Comparison of ENCODE assay signal across 17 mouse cellular contexts in the genomic region with DNA sequence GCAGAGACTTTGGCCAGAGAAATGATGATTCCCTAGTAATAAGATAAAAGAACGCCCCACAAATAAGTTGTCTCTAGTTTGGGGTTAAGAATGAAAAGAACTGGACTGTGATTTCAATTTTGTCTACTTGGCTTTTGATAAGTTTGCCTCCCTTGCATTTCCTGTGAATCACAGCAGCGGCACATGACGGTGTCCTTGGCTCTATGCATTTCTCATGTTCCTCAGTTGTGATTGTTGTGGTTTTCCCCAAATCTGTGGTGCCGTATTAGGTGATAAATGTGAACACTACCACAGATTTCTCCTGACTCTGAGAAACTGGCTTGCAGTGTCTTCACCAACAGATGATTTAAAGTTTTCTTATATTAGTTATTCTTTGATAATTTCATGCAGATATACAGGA. TPM values are rescaled to one million over a fixed set of nuclear protein-coding genes. Genes with fewer than 3 reads are reported as not detected.
"Had no signal": no experiment of that assay in that cellular context is flagged by ENCODE, and none has a peak within 500 bp of the region (broad histone marks: within the 10 kb centered on the region; RNA-seq: fewer than 3 reads in every experiment).

No protein-coding gene starts in this region.

- H3K27me3 ChIP-seq: midbrain, embryonic 12.5 days; neural tube, embryonic 13.5 days; neural tube, embryonic 15.5 days; stomach, embryonic 15.5 days had no signal

- H3K4me3 ChIP-seq: midbrain, embryonic 10.5 days; midbrain, embryonic 12.5 days; myocyte; neural tube, embryonic 13.5 days; neural tube, embryonic 15.5 days; stomach, embryonic 15.5 days had no signal

- H3K4me1 ChIP-seq: midbrain, embryonic 10.5 days; midbrain, embryonic 12.5 days; stomach, embryonic 15.5 days had no signal

- DNase-seq: lung, embryonic 14.5 days; midbrain, embryonic 14.5 days; right cerebral cortex, postnatal 14 days; thymus, adult 2 months; thymus, postnatal 25 days; thymus, postnatal 4 days had no signal

- H3K9me3 ChIP-seq: midbrain, embryonic 10.5 days; midbrain, embryonic 12.5 days; neural tube, embryonic 13.5 days; neural tube, embryonic 15.5 days; stomach, embryonic 15.5 days had no signal

- H3K9ac ChIP-seq: lung, embryonic 14.5 days; midbrain, embryonic 12.5 days; neural tube, embryonic 13.5 days; neural tube, embryonic 15.5 days; stomach, embryonic 15.5 days had no signal

- H3K27ac ChIP-seq: midbrain, embryonic 10.5 days; midbrain, embryonic 12.5 days; neural tube, embryonic 13.5 days; neural tube, embryonic 15.5 days; stomach, embryonic 15.5 days; stomach, postnatal 0 days had no signal

RNA-seq across cellular contexts. Expression of a gene that starts 42.6 kb away (rescaled TPM):
- total RNA-seq: megakaryocyte, adult 5-6 weeks; megakaryocyte-erythroid progenitor cell, adult 5-6 weeks had no signal
- polyA plus RNA-seq: midbrain, embryonic 12.5 days; midbrain, embryonic 14.5 days; midbrain, embryonic 16.5 days; myocyte; neural tube, embryonic 13.5 days; stomach, embryonic 15.5 days; stomach, postnatal 0 days; urinary bladder, adult 2 months had no signal
